Mouse (Mus musculus) lung, postnatal 4 days (tissue): Measurements from ENCODE around the gene Prrt2.
A peak's percentile ranks its signal among the peaks of the same experiment; 100 is the strongest.

Source experiments
- DNase-seq, 2 experiments: peaks; one replicate each; pipeline ENCODE4 v3.0.0; 2021

Gene Prrt2

GRCm38 (mm10) chr7:127020901-127021562 lies at the start of gene Prrt2, which contains the start of gene Gm42742:
Gene Prrt2, minus strand, starts transcription at chr7:127021211.
Gene Gm42742, minus strand, starts transcription at chr7:127021097.
- peak; percentile 60 to 70 for DNase-seq

- DNase-seq = no peak
Measured at GRCm38 (mm10) chr7:127066317-127066716, 45.3 kb upstream of the Prrt2 start.

- DNase-seq = no peak
Measured at GRCm38 (mm10) chr7:127065538-127065937, 44.5 kb upstream of the Prrt2 start.

- no peak for DNase-seq
Measured at GRCm38 (mm10) chr7:127055026-127055585, 34.1 kb upstream of the Prrt2 start.

GRCm38 (mm10) chr7:127041851-127042672 lies 21.1 kb upstream of the Prrt2 start, which contains the start of gene Kif22:
Gene Kif22, minus strand, starts transcription at chr7:127042471.
- DNase-seq = peak; percentile 91 to 94

GRCm38 (mm10) chr7:127031244-127031643 lies 10.2 kb upstream of the Prrt2 start:
- DNase-seq = no peak

GRCm38 (mm10) chr7:127030172-127030571 lies 9.2 kb upstream of the Prrt2 start:
- no peak for DNase-seq

GRCm38 (mm10) chr7:127027885-127028284 lies 6.9 kb upstream of the Prrt2 start:
- DNase-seq = no peak

GRCm38 (mm10) chr7:127026984-127027726 lies 6.1 kb upstream of the Prrt2 start, which contains the start of gene Maz:
Gene Maz, minus strand, starts transcription at chr7:127027037.
- DNase-seq = peak; percentile 100

- no peak for DNase-seq
Measured at GRCm38 (mm10) chr7:127026616-127026983, 5.6 kb upstream of the Prrt2 start.

- DNase-seq = peak; percentile 78 to 86
Measured at GRCm38 (mm10) chr7:127026161-127026600, 5.2 kb upstream of the Prrt2 start.

- peak; percentile 69 to 77 for DNase-seq
Measured at GRCm38 (mm10) chr7:127025556-127026160, 4.6 kb upstream of the Prrt2 start.

- DNase-seq = peak; percentile 90 to 92
Measured at GRCm38 (mm10) chr7:127024755-127025555, 3.9 kb upstream of the Prrt2 start.

- DNase-seq = peak in 1 of 2 experiments; percentile 33
Measured at GRCm38 (mm10) chr7:127023896-127024690, 3.1 kb upstream of the Prrt2 start.

GRCm38 (mm10) chr7:127023272-127023691 lies 2.3 kb upstream of the Prrt2 start:
- DNase-seq = no peak

GRCm38 (mm10) chr7:127022528-127023271 lies 1.7 kb upstream of the Prrt2 start:
- DNase-seq = no peak

GRCm38 (mm10) chr7:127021563-127022527 lies 834 bp upstream of the Prrt2 start:
- DNase-seq = no peak

- no peak for DNase-seq
Measured at GRCm38 (mm10) chr7:127020491-127020890, 520 bp downstream of the Prrt2 start.

- no peak for DNase-seq
Measured at GRCm38 (mm10) chr7:127020031-127020430, 980 bp downstream of the Prrt2 start.
